Mouse (Mus musculus) limb, embryonic 15.5 days (tissue): ENCODE measurements around the gene Tmub2. TPM values are rescaled to one million over a fixed set of nuclear protein-coding genes. Genes with fewer than 3 reads are reported as not detected.
A peak's percentile ranks its signal among the peaks of the same experiment; 100 is the strongest.

ENCODE experiments used
- ATAC-seq: fragments of 200-750 bp; cut with Nextera tagmentation; 2 replicates; pipeline ENCODE4 v1.8.0; 2017; ENCODE audit warnings: low read depth, moderate TSS enrichment; ENCODE audit not compliant: insufficient number of reproducible peaks, low FRiP score, low TSS enrichment
- H3K27ac ChIP-seq: fragments of 300-500 bp; sonication (generic); 2 replicates; pipeline ENCODE4 v1.5.1; 2015; ENCODE audit warnings: moderate library complexity, mild to moderate bottlenecking, inconsistent platforms
- H3K27me3 ChIP-seq: fragments of 300-500 bp; sonication (generic); 2 replicates; pipeline ENCODE4 v1.6.1; 2015; ENCODE audit warnings: inconsistent platforms
- H3K36me3 ChIP-seq: fragments of 300-500 bp; sonication (generic); 2 replicates; pipeline ENCODE4 v1.6.1; 2015; ENCODE audit warnings: inconsistent platforms
- H3K4me1 ChIP-seq: fragments of 300-500 bp; sonication (generic); 2 replicates; pipeline ENCODE4 v1.6.1; 2015; ENCODE audit warnings: inconsistent platforms
- H3K4me2 ChIP-seq: fragments of 300-500 bp; sonication (generic); 2 replicates; pipeline ENCODE4 v1.6.1; 2015; ENCODE audit warnings: mild to moderate bottlenecking, inconsistent platforms
- H3K4me3 ChIP-seq: fragments of 300-500 bp; sonication (generic); 2 replicates; pipeline ENCODE4 v1.5.1; 2015; ENCODE audit warnings: mild to moderate bottlenecking, inconsistent platforms
- H3K9ac ChIP-seq: fragments of 300-500 bp; sonication (generic); 2 replicates; pipeline ENCODE4 v1.6.1; 2015; ENCODE audit warnings: inconsistent platforms
- H3K9me3 ChIP-seq: fragments of 300-500 bp; sonication (generic); 2 replicates; pipeline ENCODE4 v1.6.1; 2016; ENCODE audit warnings: inconsistent platforms
- WGBS: fragments of 180-500 bp; shearing (Covaris S2); methylation state at CpG from one replicate; pipeline ENCODE4 v1.1.7; 2015; 5-methylcytosine and 5-hydroxymethylcytosine counted together
- polyA plus RNA-seq: library from polyadenylated mRNA; unstranded; fragments of >200 nt; fragmentation: Nextera tagmentation; extraction: Ambion mirVana; gene quantifications from 2 replicates; pipeline ENCODE4 v1.2.1, GENCODE M21; 2015

The Tmub2 gene
- polyA plus RNA-seq, 1 experiment from 2014 or later = 53.9 TPM

GRCm38 (mm10) chr11:102310768-102311695 is 26.3 kb downstream of the Tmub2 start:
- H3K36me3 ChIP-seq = peaks cover 82% of the 10 kb centered on the region
- 49% methylated on average over 37 of the region's 38 CpGs for WGBS
- peaks cover 40% of the 10 kb centered on the region for H3K4me1 ChIP-seq
- H3K9me3 ChIP-seq = no peaks in the 10 kb centered on the region
- H3K4me3 ChIP-seq = no peak overlapping the region
- no peak overlapping the region for H3K27ac ChIP-seq
- no peak for ATAC-seq
- no peaks in the 10 kb centered on the region for H3K27me3 ChIP-seq
- no peak overlapping the region for H3K9ac ChIP-seq
- H3K4me2 ChIP-seq = no peak overlapping the region

- H3K4me2 ChIP-seq = no peak overlapping the region
- no peak overlapping the region for H3K4me3 ChIP-seq
- ATAC-seq = no peak
- no peak overlapping the region for H3K9ac ChIP-seq
- peaks cover 45% of the 10 kb centered on the region for H3K4me1 ChIP-seq
- H3K27ac ChIP-seq = no peak overlapping the region
- peaks cover 72% of the 10 kb centered on the region for H3K36me3 ChIP-seq
- 85% methylated on average over 4 of the region's 4 CpGs for WGBS
- no peaks in the 10 kb centered on the region for H3K9me3 ChIP-seq
- H3K27me3 ChIP-seq = no peaks in the 10 kb centered on the region
Measured at GRCm38 (mm10) chr11:102311966-102312365, 27.2 kb downstream of the Tmub2 start.

GRCm38 (mm10) chr11:102312586-102312985 is 27.9 kb downstream of the Tmub2 start:
- Histone ChIP-seq H3K27me3 (no peaks in the 10 kb centered on the region), H3K27ac (no peak overlapping the region; the same call in 1 of the 2 replicates), H3K9ac (no peak overlapping the region), H3K4me3 (no peak overlapping the region), H3K36me3 (peaks cover 66% of the 10 kb centered on the region), H3K4me1 (peaks cover 45% of the 10 kb centered on the region), H3K9me3 (no peaks in the 10 kb centered on the region), H3K4me2 (no peak overlapping the region)
- 86% methylated on average over 6 of the region's 6 CpGs for WGBS
- no peak for ATAC-seq

GRCm38 (mm10) chr11:102314321-102314720 is 29.6 kb downstream of the Tmub2 start:
- H3K9ac ChIP-seq = no peak overlapping the region
- H3K36me3 ChIP-seq = peaks cover 59% of the 10 kb centered on the region
- H3K9me3 ChIP-seq = no peaks in the 10 kb centered on the region
- H3K4me1 ChIP-seq = peaks cover 38% of the 10 kb centered on the region
- no peak overlapping the region for H3K27ac ChIP-seq
- WGBS = 86% methylated on average over 12 of the region's 12 CpGs
- H3K27me3 ChIP-seq = no peaks in the 10 kb centered on the region
- no peak overlapping the region for H3K4me3 ChIP-seq
- no peak overlapping the region for H3K4me2 ChIP-seq
- ATAC-seq = no peak

GRCm38 (mm10) chr11:102315690-102316571 is 31.2 kb downstream of the Tmub2 start:
- Histone ChIP-seq H3K4me3 (peak overlapping the region; percentile 99), H3K9ac (peak overlapping the region; percentile 29), H3K9me3 (no peaks in the 10 kb centered on the region), H3K4me2 (peak overlapping the region; percentile 73), H3K27ac (peak overlapping the region; percentile 99), H3K4me1 (peaks cover 29% of the 10 kb centered on the region), H3K36me3 (peaks cover 43% of the 10 kb centered on the region), H3K27me3 (no peaks in the 10 kb centered on the region)
- ATAC-seq = no peak
- WGBS = 10% methylated on average over 14 of the region's 14 CpGs

- Histone ChIP-seq H3K27ac (peak overlapping the region; percentile 99), H3K9me3 (no peaks in the 10 kb centered on the region), H3K9ac (peak overlapping the region; percentile 99), H3K27me3 (no peaks in the 10 kb centered on the region), H3K4me2 (peak overlapping the region; percentile 73), H3K36me3 (peaks cover 38% of the 10 kb centered on the region), H3K4me3 (peak overlapping the region; percentile 99), H3K4me1 (peaks cover 25% of the 10 kb centered on the region)
- ATAC-seq = 0 out of 2 replicates have a peak, but pooled peaks have one; percentile 22
- WGBS = 1% methylated on average over 67 of the region's 80 CpGs
Measured at GRCm38 (mm10) chr11:102316572-102317297, 32.0 kb downstream of the Tmub2 start.

GRCm38 (mm10) chr11:102317298-102317900 is 32.7 kb downstream of the Tmub2 start:
- no peak for ATAC-seq
- H3K9ac ChIP-seq = peak overlapping the region; percentile 99
- no peaks in the 10 kb centered on the region for H3K9me3 ChIP-seq
- 0% methylated on average over 53 of the region's 87 CpGs for WGBS
- peaks cover 25% of the 10 kb centered on the region for H3K4me1 ChIP-seq
- peak overlapping the region; percentile 99 for H3K4me3 ChIP-seq
- H3K4me2 ChIP-seq = peak overlapping the region; percentile 73
- peak overlapping the region; percentile 99 for H3K27ac ChIP-seq
- peaks cover 32% of the 10 kb centered on the region for H3K36me3 ChIP-seq
- H3K27me3 ChIP-seq = no peaks in the 10 kb centered on the region

GRCm38 (mm10) chr11:102317901-102318575 is 33.3 kb downstream of the Tmub2 start:
- Histone ChIP-seq H3K4me2 (peak overlapping the region; percentile 73), H3K27me3 (no peaks in the 10 kb centered on the region), H3K27ac (peak overlapping the region; percentile 99), H3K4me3 (peak overlapping the region; percentile 99), H3K4me1 (peaks cover 25% of the 10 kb centered on the region), H3K36me3 (peaks cover 25% of the 10 kb centered on the region), H3K9ac (peak overlapping the region; percentile 99), H3K9me3 (no peaks in the 10 kb centered on the region)
- under 1% methylated on average over 27 of the region's 77 CpGs for WGBS
- peak; percentile 72 for ATAC-seq

- WGBS = under 1% methylated on average over 56 of the region's 84 CpGs
- H3K4me3 ChIP-seq = peak overlapping the region; percentile 99
- ATAC-seq = no peak
- H3K4me2 ChIP-seq = peak overlapping the region; percentile 73
- peaks cover 25% of the 10 kb centered on the region for H3K4me1 ChIP-seq
- H3K9ac ChIP-seq = peak overlapping the region; percentile 99
- H3K36me3 ChIP-seq = peaks cover 18% of the 10 kb centered on the region
- H3K27ac ChIP-seq = peak overlapping the region; percentile 99
- no peaks in the 10 kb centered on the region for H3K27me3 ChIP-seq
- no peaks in the 10 kb centered on the region for H3K9me3 ChIP-seq
Measured at GRCm38 (mm10) chr11:102318576-102319409, 34.1 kb downstream of the Tmub2 start.

GRCm38 (mm10) chr11:102319410-102319792 is 34.7 kb downstream of the Tmub2 start, which contains the start of gene Ubtf:
Gene Ubtf, minus strand, starts transcription at chr11:102319742.
- ATAC-seq = peak; percentile 17; the same call in 1 of the 2 replicates
- peaks cover 25% of the 10 kb centered on the region for H3K4me1 ChIP-seq
- H3K9me3 ChIP-seq = no peaks in the 10 kb centered on the region
- H3K4me3 ChIP-seq = peak within 1 kb of the TSS; percentile 99
- H3K4me2 ChIP-seq = peak within 1 kb of the TSS; percentile 73
- H3K36me3 ChIP-seq = peaks cover 12% of the 10 kb centered on the region
- peak within 1 kb of the TSS; percentile 99 for H3K9ac ChIP-seq
- WGBS = 0% methylated on average over 25 of the region's 25 CpGs
- no peaks in the 10 kb centered on the region for H3K27me3 ChIP-seq
- peak within 1 kb of the TSS; percentile 99 for H3K27ac ChIP-seq
